Mouse (Mus musculus) embryonic facial prominence, embryonic 15.5 days (tissue): ENCODE measurements around the gene Tmem170b. TPM values are rescaled to one million over a fixed set of nuclear protein-coding genes. Genes with fewer than 3 reads are reported as not detected.

Experiments used
- ATAC-seq: fragments of 200-750 bp; cut with Nextera tagmentation; 2 replicates; pipeline ENCODE4 v1.8.0; 2017; ENCODE audit warnings: low read depth, moderate TSS enrichment; ENCODE audit not compliant: insufficient number of reproducible peaks, low FRiP score, low TSS enrichment
- H3K27ac ChIP-seq: fragments of 300-500 bp; sonication (generic); replicated peaks from 2 replicates; pipeline ENCODE4 v1.5.1; 2015; ENCODE audit warnings: mild to moderate bottlenecking, inconsistent platforms
- H3K27me3 ChIP-seq: fragments of 300-500 bp; sonication (generic); 2 replicates; pipeline ENCODE4 v1.6.1; 2015; ENCODE audit warnings: inconsistent platforms
- H3K36me3 ChIP-seq: fragments of 300-500 bp; sonication (generic); 2 replicates; pipeline ENCODE4 v1.6.1; 2015; ENCODE audit warnings: mild to moderate bottlenecking, inconsistent platforms
- H3K4me1 ChIP-seq: fragments of 300-500 bp; sonication (generic); 2 replicates; pipeline ENCODE4 v1.6.1; 2015; ENCODE audit warnings: inconsistent platforms
- H3K4me2 ChIP-seq: fragments of 300-500 bp; sonication (generic); replicated peaks from 2 replicates; pipeline ENCODE4 v1.6.1; 2015; ENCODE audit warnings: mild to moderate bottlenecking, inconsistent platforms
- H3K4me3 ChIP-seq: fragments of 300-500 bp; sonication (generic); replicated peaks from 2 replicates; pipeline ENCODE4 v1.5.1; 2015; ENCODE audit warnings: mild to moderate bottlenecking, inconsistent platforms
- H3K9ac ChIP-seq: fragments of 300-500 bp; sonication (generic); 2 replicates; pipeline ENCODE4 v1.6.1; 2015; ENCODE audit warnings: inconsistent platforms
- H3K9me3 ChIP-seq: fragments of 300-500 bp; sonication (generic); replicated peaks from 2 replicates; pipeline ENCODE4 v1.6.1; 2016; ENCODE audit warnings: inconsistent platforms
- WGBS: fragments of 180-500 bp; shearing (Covaris S2); methylation state at CpG from one replicate; pipeline ENCODE4 v1.1.7; 2015; 5-methylcytosine and 5-hydroxymethylcytosine counted together
- polyA plus RNA-seq: library from polyadenylated mRNA; unstranded; fragments of >200 nt; fragmentation: Nextera tagmentation; extraction: Ambion mirVana; gene quantifications from 2 replicates; pipeline ENCODE4 v1.2.1, GENCODE M21; 2015

Gene Tmem170b
- polyA plus RNA-seq, 1 experiment from 2014 or later, result 10.1 TPM

DNA sequence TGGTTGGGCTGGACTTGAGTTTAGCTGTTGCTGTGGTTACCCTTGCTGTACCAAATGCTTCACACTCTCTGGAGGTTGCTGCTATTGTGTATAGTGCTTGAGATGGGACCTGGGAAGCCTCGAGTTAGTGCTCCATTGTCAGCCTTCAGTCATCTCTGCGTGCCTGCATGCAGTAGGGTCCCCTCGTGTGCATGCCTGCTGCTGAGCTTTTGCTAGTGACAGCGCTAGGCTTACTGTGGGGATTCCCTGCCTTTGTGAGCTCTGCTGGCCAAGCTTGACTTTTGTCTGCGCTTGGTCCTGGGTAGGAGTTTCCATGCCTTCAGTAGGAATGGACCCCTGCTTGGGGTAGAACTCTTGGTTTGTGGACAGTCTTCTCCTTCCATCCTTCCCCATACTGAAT is 9.3 kb downstream of the Tmem170b start:
- no peak overlapping the region for H3K4me2 ChIP-seq
- H3K27me3 ChIP-seq, result no peaks in the 10 kb centered on the region
- no peak overlapping the region for H3K27ac ChIP-seq
- 66% methylated on average over 5 of the region's 5 CpGs for WGBS
- no peaks in the 10 kb centered on the region for H3K4me1 ChIP-seq
- no peaks in the 10 kb centered on the region for H3K9me3 ChIP-seq
- H3K36me3 ChIP-seq, result no peaks in the 10 kb centered on the region
- H3K9ac ChIP-seq, result no peak overlapping the region
- ATAC-seq, result no peak
- H3K4me3 ChIP-seq, result no peak overlapping the region

DNA sequence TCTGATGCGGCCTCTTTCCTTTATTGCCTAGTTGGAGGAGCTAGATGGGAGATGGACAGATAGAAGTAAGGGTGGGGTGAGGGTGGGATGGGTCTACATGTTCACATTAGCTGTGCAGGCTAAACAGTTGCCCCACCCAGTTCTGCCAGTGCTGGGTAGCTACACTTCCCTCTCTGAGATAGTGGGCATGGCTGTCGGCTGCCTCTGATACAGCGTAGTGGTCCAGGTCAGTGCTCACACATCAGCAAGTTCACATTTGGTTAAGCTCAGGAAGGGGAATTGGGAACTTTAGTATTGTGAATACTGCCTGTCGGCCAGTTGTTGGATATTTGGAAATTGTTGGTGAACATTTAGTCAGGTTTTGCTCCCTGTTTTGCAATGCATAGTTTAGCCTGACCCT is 13.8 kb downstream of the Tmem170b start:
- no peak overlapping the region for H3K9ac ChIP-seq
- H3K4me2 ChIP-seq, result no peak overlapping the region
- no peaks in the 10 kb centered on the region for H3K27me3 ChIP-seq
- no peaks in the 10 kb centered on the region for H3K9me3 ChIP-seq
- H3K4me1 ChIP-seq, result no peaks in the 10 kb centered on the region
- no peak for ATAC-seq
- H3K27ac ChIP-seq, result no peak overlapping the region
- WGBS, result 90% methylated on average over 4 of the region's 4 CpGs
- H3K4me3 ChIP-seq, result no peak overlapping the region
- no peaks in the 10 kb centered on the region for H3K36me3 ChIP-seq

DNA sequence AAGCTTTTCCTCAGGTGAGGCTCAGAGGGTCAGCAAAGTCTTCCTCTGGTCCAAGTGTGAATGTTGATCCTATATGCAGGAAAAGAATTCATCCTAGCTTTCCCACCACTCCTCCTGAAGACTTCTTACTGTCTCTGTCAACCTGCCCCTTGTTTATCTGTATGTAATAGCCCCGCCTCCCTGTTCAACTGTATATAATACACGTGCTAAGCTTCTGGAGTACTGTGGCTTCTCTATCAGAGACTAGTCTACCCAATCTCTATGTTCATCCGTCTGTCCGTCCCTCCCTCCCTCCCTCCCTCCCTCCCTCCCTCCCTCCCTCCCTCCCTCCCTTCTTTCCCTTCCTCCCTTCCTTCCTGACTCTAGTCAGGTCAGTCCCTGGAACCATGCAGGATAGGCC is 14.4 kb downstream of the Tmem170b start:
- Histone ChIP-seq H3K4me2 (no peak overlapping the region), H3K4me1 (no peaks in the 10 kb centered on the region), H3K27ac (no peak overlapping the region), H3K27me3 (no peaks in the 10 kb centered on the region), H3K4me3 (no peak overlapping the region), H3K9ac (no peak overlapping the region), H3K36me3 (no peaks in the 10 kb centered on the region), H3K9me3 (no peaks in the 10 kb centered on the region)
- 84% methylated on average over 4 of the region's 4 CpGs for WGBS
- ATAC-seq, result no peak

DNA sequence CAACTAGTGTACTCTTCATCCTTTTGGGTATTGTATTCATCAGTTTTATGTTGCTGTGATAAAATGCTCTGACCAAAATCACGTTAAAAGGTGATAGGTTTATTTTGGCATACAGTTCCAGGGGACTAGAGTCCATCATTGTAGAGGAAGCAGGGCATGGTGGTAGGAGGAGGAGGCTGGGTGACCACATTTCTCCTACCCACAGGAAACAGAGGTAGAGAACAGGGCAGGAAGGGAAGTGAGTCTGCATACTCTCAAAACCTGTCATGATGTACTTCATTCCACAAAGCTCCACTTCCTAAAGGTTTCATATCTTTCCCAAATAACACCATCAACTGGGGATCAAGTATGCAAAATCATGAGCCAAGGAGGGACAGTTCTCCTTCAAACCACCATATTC is 18.4 kb downstream of the Tmem170b start:
- WGBS, result 82% methylated on average over 1 of the region's 1 CpGs
- no peaks in the 10 kb centered on the region for H3K27me3 ChIP-seq
- H3K4me1 ChIP-seq, result no peaks in the 10 kb centered on the region
- H3K9ac ChIP-seq, result no peak overlapping the region
- no peak overlapping the region for H3K4me3 ChIP-seq
- no peak for ATAC-seq
- no peaks in the 10 kb centered on the region for H3K9me3 ChIP-seq
- no peaks in the 10 kb centered on the region for H3K36me3 ChIP-seq
- no peak overlapping the region for H3K27ac ChIP-seq
- no peak overlapping the region for H3K4me2 ChIP-seq

DNA sequence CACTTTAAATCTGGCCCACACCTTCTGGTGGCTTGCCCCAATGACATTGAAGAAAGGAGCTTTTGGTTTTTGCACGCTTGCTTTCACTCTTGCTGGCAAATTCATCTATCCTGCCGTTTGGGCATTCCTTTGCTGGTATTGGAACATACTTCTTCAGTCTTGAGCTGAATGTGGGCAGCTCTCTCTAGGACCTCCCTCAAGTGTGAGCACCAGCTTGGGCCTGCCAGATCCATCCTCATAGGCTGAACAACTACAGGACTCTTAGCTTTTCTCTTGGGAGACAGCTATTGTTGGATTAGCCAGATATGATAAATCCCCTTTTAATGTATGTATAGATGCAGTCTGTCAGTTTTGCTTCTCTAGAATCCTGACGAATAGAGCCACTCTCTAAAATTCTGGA is 19.5 kb downstream of the Tmem170b start:
- 86% methylated on average over 3 of the region's 3 CpGs for whole genome bisulfite sequencing
- Histone ChIP-seq H3K4me2 (no peak overlapping the region), H3K4me3 (no peak overlapping the region), H3K9ac (no peak overlapping the region), H3K27ac (no peak overlapping the region), H3K4me1 (no peaks in the 10 kb centered on the region), H3K27me3 (no peaks in the 10 kb centered on the region), H3K36me3 (no peaks in the 10 kb centered on the region), H3K9me3 (no peaks in the 10 kb centered on the region)
- no peak for ATAC-seq

DNA sequence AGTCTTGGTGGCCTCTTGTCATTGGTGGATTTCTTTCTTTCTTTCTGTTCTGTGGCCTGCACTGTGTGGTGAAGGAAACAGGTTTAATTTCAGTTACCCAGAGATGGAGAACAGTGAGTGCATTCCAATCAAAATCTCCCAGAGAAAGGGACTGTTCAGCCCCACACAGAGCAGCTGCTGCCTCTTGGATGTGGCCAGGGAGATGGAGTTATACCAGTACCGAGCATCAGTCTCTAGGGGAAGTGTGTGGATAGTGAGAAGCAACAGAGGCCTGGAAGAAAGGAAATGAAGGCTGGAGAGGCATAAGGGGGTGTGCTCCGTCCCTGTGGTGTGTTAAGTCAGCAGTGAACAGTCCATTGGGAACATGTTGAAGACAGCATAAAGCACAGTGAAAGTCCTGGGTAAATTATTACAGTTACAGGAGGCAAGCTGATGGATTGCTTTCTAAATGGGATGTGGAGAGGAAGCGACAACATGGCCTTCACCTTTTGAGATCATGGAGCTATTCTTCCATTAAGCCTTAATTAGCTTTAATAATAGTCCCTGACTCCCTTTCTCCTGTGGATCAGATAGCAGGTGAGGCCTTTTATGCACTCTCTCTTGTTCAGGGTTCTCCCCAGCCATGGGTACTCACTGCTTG is 21.7 kb downstream of the Tmem170b start:
- Histone ChIP-seq H3K36me3 (no peaks in the 10 kb centered on the region), H3K9me3 (no peaks in the 10 kb centered on the region), H3K27me3 (no peaks in the 10 kb centered on the region), H3K4me2 (no peak overlapping the region), H3K27ac (no peak overlapping the region), H3K4me3 (no peak overlapping the region), H3K4me1 (no peaks in the 10 kb centered on the region), H3K9ac (no peak overlapping the region)
- 51% methylated on average over 3 of the region's 3 CpGs for WGBS
- 0 out of 2 replicates have a peak, but pooled peaks have one; percentile 24 for ATAC-seq

DNA sequence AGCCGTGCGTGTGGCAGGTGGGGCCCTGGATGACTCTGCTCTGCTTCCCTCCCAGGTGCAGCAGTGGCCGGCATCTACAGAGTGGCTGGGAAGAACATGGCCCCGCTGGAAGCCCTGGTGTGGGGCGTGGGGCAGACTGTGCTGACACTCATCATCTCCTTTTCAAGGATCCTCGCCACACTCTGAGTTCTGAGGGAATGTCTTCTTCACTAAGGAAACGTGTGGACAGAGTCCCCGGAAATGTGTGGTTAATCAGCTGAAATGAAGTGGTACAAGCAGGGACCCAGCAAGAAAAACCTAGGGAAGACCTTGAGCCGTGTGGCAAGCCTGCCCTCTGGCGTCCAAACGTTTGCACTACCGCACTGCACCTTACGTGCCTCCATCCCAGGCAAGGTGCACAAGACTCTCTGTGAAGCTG is 28.7 kb downstream of the Tmem170b start:
- whole genome bisulfite sequencing, result 21% methylated on average over 13 of the region's 13 CpGs

GRCm38 (mm10) chr13:41638083-41638482 is 32.4 kb downstream of the Tmem170b start:
- Histone ChIP-seq H3K4me1 (no peaks in the 10 kb centered on the region), H3K9me3 (no peaks in the 10 kb centered on the region), H3K4me3 (no peak overlapping the region), H3K27ac (no peak overlapping the region), H3K27me3 (no peaks in the 10 kb centered on the region), H3K4me2 (no peak overlapping the region), H3K36me3 (no peaks in the 10 kb centered on the region), H3K9ac (no peak overlapping the region)
- 75% methylated on average over 4 of the region's 4 CpGs for WGBS
- ATAC-seq, result no peak

More for the DNA sequence above, 28.7 kb downstream of the Tmem170b start:
- Histone ChIP-seq H3K36me3 (no peaks in the 10 kb centered on the region), H3K4me2 (no peak overlapping the region), H3K4me3 (no peak overlapping the region), H3K4me1 (no peaks in the 10 kb centered on the region), H3K27me3 (no peaks in the 10 kb centered on the region), H3K9ac (no peak overlapping the region), H3K9me3 (no peaks in the 10 kb centered on the region), H3K27ac (no peak overlapping the region)
- ATAC-seq, result no peak

- no peak overlapping the region for H3K4me3 ChIP-seq
- H3K4me1 ChIP-seq, result 0 out of 2 replicates have a peak, but pooled peaks cover 6% of the 10 kb centered on the region
- H3K27me3 ChIP-seq, result no peaks in the 10 kb centered on the region
- no peaks in the 10 kb centered on the region for H3K9me3 ChIP-seq
- no peak for ATAC-seq
- H3K27ac ChIP-seq, result no peak overlapping the region
- no peak overlapping the region for H3K4me2 ChIP-seq
- WGBS, result 16% methylated on average over 6 of the region's 6 CpGs
- no peaks in the 10 kb centered on the region for H3K36me3 ChIP-seq
- no peak overlapping the region for H3K9ac ChIP-seq
Measured at GRCm38 (mm10) chr13:41642851-41643250, 37.1 kb downstream of the Tmem170b start.

DNA sequence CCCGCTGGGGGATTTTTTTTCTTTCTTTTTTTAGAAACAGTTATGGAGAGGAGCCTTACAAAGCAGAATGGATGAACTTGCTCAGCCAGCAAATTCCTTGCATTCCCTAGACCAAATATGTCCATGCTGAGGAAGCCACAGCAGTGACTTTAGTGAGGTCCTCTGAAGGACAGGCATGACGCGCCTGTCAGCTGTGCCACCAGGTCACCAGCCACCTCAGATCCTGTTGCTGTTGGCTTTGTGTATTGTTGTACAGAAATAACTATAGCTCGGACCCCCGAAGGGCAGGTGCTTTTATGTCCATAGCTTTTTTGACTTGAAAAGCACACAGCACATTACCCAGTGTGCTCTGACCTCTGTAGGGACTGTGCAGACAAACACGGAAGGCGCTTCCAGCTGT is 38.1 kb downstream of the Tmem170b start:
- H3K9me3 ChIP-seq, result no peaks in the 10 kb centered on the region
- H3K9ac ChIP-seq, result no peak overlapping the region
- H3K4me2 ChIP-seq, result no peak overlapping the region
- H3K4me1 ChIP-seq, result 0 out of 2 replicates have a peak, but pooled peaks cover 6% of the 10 kb centered on the region
- no peak; the same call in 1 of the 2 replicates for ATAC-seq
- H3K36me3 ChIP-seq, result no peaks in the 10 kb centered on the region
- WGBS, result 59% methylated on average over 7 of the region's 7 CpGs
- H3K27me3 ChIP-seq, result no peaks in the 10 kb centered on the region
- H3K27ac ChIP-seq, result 0 out of 2 replicates have a peak overlapping the region, but pooled peaks have one; percentile 7
- H3K4me3 ChIP-seq, result no peak overlapping the region

DNA sequence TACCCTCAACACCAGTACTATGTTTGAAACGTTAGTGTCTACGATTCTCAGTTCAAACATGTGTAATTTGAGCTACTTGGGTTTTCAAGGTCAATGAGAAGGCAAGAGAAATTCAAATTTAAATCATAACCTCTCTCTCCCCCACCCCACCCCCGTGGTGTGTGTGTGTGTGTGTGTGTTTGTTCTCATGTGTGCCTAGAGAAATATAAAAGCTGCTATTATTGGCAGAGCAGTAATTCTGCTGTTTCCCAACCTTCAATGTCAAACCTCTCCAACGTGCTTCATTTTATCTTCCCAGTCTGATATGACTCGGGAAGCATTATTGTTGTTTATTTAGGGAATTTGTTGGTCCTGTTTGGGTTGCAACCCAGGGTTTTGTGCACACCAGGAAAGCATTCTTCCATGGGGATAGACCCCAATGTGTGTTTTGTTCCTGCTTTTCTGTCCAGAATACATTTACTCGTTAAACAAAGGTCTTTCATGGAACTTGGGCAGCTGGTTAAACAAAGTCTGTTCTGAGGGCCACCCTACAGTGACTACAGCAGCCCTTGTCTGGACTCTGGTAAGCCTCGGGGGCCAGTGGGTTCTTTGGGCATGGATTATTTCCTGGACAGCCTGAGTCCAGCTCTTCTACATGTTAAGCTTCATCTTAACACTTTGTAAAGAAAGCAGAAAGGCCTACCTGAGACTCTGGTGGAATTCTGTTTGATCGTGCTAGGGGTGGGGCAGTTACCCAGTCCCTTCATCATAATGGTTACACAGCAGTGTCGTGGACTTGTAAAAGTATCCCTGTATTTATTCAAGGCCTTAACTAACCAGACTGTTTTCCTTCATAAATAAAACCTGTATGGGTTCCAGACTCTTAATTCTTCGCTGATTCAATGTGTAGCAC is 39.1 kb downstream of the Tmem170b start:
- WGBS, result 48% methylated on average over 10 of the region's 10 CpGs
- Histone ChIP-seq H3K27ac (no peak overlapping the region), H3K4me2 (no peak overlapping the region), H3K36me3 (no peaks in the 10 kb centered on the region), H3K27me3 (no peaks in the 10 kb centered on the region), H3K4me3 (no peak overlapping the region), H3K4me1 (0 out of 2 replicates have a peak, but pooled peaks cover 6% of the 10 kb centered on the region), H3K9me3 (no peaks in the 10 kb centered on the region), H3K9ac (no peak overlapping the region)
- ATAC-seq, result no peak
